Mouse (Mus musculus): ENCODE results near the gene Ifi202b. TPM values are rescaled to one million over a fixed set of nuclear protein-coding genes. Genes with fewer than 3 reads are reported as not detected.
"Not testable (repeated sequence)": the region's sequence is repeated elsewhere in the genome, so short reads cannot be mapped to it uniquely, and the experiment has no call there.

The Ifi202b gene
- polyA plus RNA-seq, 1 experiment from 2014 or later, result not detected

DNA sequence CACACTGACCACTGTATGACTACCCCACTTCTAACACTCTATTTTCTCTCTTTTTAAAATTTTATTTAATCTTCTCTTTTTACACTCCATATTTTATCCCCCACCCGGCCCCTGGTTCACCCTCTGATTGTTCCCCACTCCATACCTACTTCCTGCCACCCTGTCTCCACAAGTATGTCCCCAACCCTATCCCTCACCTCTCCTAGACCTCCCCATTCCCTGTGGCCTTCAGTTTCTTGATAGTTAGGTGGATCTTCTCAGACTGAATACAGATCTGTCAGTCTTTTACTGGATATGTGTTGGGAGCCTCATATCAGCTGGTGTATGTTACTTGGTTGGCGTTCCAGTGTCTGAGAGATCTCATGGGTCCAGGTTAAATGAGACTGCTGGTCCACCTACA, 68.0 kb downstream of the Ifi202b start:
- Histone ChIP-seq H3K9ac (ENCODE audit: low read length) (no peak overlapping the region), H3K9me3 (ENCODE audit: control insufficient read depth, low read length) (no peaks in the 10 kb centered on the region), H3K27ac (ENCODE audit: low read depth, low read length) (no peak overlapping the region), H3K27me3 (ENCODE audit: control insufficient read depth, insufficient read depth, low read length) (no peaks in the 10 kb centered on the region), H3K4me3 (ENCODE audit: low read depth, low read length) (no peak overlapping the region), H3K36me3 (ENCODE audit: control insufficient read depth, insufficient read depth, low read length) (no peaks in the 10 kb centered on the region), H3K4me1 (ENCODE audit: control insufficient read depth, insufficient read depth, low read length) (no peaks in the 10 kb centered on the region), H3K4me2 (no peak overlapping the region)
- ATAC-seq (ENCODE audit: low FRiP score) (no peak), DNase-seq (ENCODE audit: low spot score, missing footprints) (no peak)
- 85% methylated on average over 2 of the region's 2 CpGs for WGBS

DNA sequence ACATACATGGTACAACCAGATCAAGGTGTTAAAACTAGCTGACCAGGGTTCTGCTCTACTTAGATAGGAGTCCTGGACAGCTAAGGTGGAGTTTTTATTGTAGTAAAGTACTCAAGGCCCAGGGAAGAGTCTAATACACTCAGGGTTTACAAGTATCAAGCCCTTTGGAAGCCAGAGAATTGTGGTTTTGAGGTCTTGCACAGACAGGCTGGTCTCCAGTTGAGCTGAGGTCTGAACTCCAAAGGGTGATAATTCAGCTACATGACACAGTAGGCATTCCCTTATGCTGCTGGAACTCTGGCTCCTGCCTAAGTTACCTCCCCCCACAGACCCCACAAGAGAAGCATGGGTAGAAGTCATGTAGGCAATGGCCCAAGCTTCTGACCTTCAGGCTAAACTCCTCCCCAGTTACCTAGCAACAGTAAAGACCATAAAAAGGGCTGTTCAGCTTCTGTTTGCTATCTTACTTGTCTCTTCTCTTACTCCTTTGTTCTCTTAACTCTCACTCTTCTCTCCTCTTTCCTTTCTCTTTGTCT, 69.2 kb downstream of the Ifi202b start:
- H3K4me3 ChIP-seq (ENCODE audit: low read depth, low read length); H3K9ac ChIP-seq (ENCODE audit: low read length); H3K9me3 ChIP-seq (ENCODE audit: control insufficient read depth, low read length); DNase-seq (ENCODE audit: low spot score, missing footprints); H3K4me2 ChIP-seq; H3K36me3 ChIP-seq (ENCODE audit: control insufficient read depth, insufficient read depth, low read length); H3K4me1 ChIP-seq (ENCODE audit: control insufficient read depth, insufficient read depth, low read length); ATAC-seq (ENCODE audit: low FRiP score); H3K27ac ChIP-seq (ENCODE audit: low read depth, low read length); H3K27me3 ChIP-seq (ENCODE audit: control insufficient read depth, insufficient read depth, low read length): not testable (repeated sequence)

Other genes with a start within 250 kb of the Ifi202b start
- 1.1 and 1.6 TPM in 2 replicates for gene Ifi207, start 241.0 kb downstream of the Ifi202b start, polyA plus RNA-seq (2014; fragmentation: Nextera tagmentation; extraction: Ambion mirVana)
- 0.93 and 1.9 TPM in 2 replicates for gene Ifi204, start 215.8 kb downstream of the Ifi202b start, polyA plus RNA-seq (2014; fragmentation: Nextera tagmentation; extraction: Ambion mirVana)
- 0.15 and 0.19 TPM in 2 replicates for gene Ifi211, start 69.7 kb downstream of the Ifi202b start, polyA plus RNA-seq (2014; fragmentation: Nextera tagmentation; extraction: Ambion mirVana)
- gene Mndal, start 40.3 kb downstream of the Ifi202b start, polyA plus RNA-seq (2014; fragmentation: Nextera tagmentation; extraction: Ambion mirVana), result 0.36 and 0.58 TPM in 2 replicates
- gene Ifi203, start 40.1 kb downstream of the Ifi202b start, polyA plus RNA-seq (2014; fragmentation: Nextera tagmentation; extraction: Ambion mirVana), result 0.10 TPM in 1 of 2 replicates, not detected in the other
- not detected in 2 replicates for gene Ifi205, start 49.1 kb upstream of the Ifi202b start, polyA plus RNA-seq (2014; fragmentation: Nextera tagmentation; extraction: Ambion mirVana)
- not detected in 2 replicates for gene Olfr433, start 58.0 kb upstream of the Ifi202b start, polyA plus RNA-seq (2014; fragmentation: Nextera tagmentation; extraction: Ambion mirVana)
- gene Olfr432, start 66.5 kb upstream of the Ifi202b start, polyA plus RNA-seq (2014; fragmentation: Nextera tagmentation; extraction: Ambion mirVana), result not detected in 2 replicates
- not detected in 2 replicates for gene Olfr430, start 83.9 kb upstream of the Ifi202b start, polyA plus RNA-seq (2014; fragmentation: Nextera tagmentation; extraction: Ambion mirVana)
- not detected in 2 replicates for gene Olfr429, start 101.6 kb upstream of the Ifi202b start, polyA plus RNA-seq (2014; fragmentation: Nextera tagmentation; extraction: Ambion mirVana)
- not detected in 2 replicates for gene Olfr427, start 114.1 kb upstream of the Ifi202b start, polyA plus RNA-seq (2014; fragmentation: Nextera tagmentation; extraction: Ambion mirVana)
- gene Olfr231, start 138.4 kb upstream of the Ifi202b start, polyA plus RNA-seq (2014; fragmentation: Nextera tagmentation; extraction: Ambion mirVana), result not detected in 2 replicates
- gene Olfr424, start 148.8 kb upstream of the Ifi202b start, polyA plus RNA-seq (2014; fragmentation: Nextera tagmentation; extraction: Ambion mirVana), result not detected in 2 replicates
- not detected in 2 replicates for gene Olfr420, start 172.9 kb upstream of the Ifi202b start, polyA plus RNA-seq (2014; fragmentation: Nextera tagmentation; extraction: Ambion mirVana)
- 2.1 TPM in 2 replicates for gene Spta1, start 190.0 kb upstream of the Ifi202b start, polyA plus RNA-seq (2014; fragmentation: Nextera tagmentation; extraction: Ambion mirVana)